9 mouse cellular contexts compared by ENCODE assay signal in the genomic region with DNA sequence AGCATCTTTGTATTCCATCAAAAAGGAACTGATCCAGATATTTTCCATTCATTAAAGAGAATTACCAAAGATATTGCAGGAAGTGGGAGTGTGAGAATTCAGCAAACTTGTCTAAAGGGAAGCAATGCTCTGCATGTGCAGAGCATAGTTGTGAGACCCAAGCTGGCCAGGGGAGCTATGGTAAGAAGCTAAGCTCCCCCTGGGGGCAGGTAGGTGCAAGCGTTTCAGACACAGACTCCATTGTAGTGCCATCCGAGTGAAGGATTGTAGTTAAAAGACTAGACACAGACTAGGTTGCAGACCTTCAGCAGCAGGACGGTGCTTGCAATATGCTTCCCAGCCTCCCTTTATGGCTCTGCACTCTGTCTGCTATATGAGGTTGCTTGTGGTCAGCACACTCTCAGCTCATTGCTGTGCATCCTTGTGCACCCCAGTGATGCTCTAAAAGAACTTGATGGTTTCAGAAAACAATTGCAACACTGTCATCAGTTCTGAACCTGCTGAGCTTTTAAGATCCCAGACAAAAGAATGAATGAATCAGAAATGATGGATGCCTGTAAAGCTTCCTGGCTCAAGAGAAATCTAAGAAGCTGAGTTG.
DNase-seq lines count a peak whose midpoint lies in the region; ATAC-seq and TF ChIP-seq lines count a peak whose summit lies in the region.
"Had no signal": no experiment of that assay in that cellular context is flagged by ENCODE, and none has a peak within 500 bp of the region (broad histone marks: within the 10 kb centered on the region; RNA-seq: fewer than 3 reads in every experiment).

No protein-coding gene starts in this region.

- TF ChIP-seq POLR2A in thymus, adult 2 months (IDR thresholded peaks at IDR 0.05; ENCODE audit: control insufficient read depth, extremely low read depth, insufficient read depth, low read length, poor library complexity): no peak

- TF ChIP-seq CTCF in heart, postnatal 0 days (IDR thresholded peaks at IDR 0.05; ENCODE audit: low read depth): peak; percentile 26; the same call in 1 of the 2 replicates
- TF ChIP-seq CTCF in thymus, adult 2 months (IDR thresholded peaks at IDR 0.05; ENCODE audit: borderline replicate concordance, control insufficient read depth, extremely low read depth, insufficient read depth, low read length, poor library complexity): no peak

- no peaks in the 10 kb centered on the region for H3K27me3 ChIP-seq in heart, postnatal 0 days (ENCODE audit: control insufficient read depth, insufficient read depth, low read length)
- no peaks in the 10 kb centered on the region for H3K27me3 ChIP-seq in heart, embryonic 11.5 days (ENCODE audit: control insufficient read depth, insufficient read depth, low read length)
- H3K27me3 ChIP-seq in hindbrain, embryonic 11.5 days (ENCODE audit: control insufficient read depth, insufficient read depth, low read length): no peaks in the 10 kb centered on the region
- H3K27me3 ChIP-seq in thymus, adult 2 months (ENCODE audit: control insufficient read depth, insufficient read depth, low read length): no peaks in the 10 kb centered on the region

- no peak for DNase-seq in heart, postnatal 0 days (ENCODE audit: low spot score)
- DNase-seq in 3T3-L1 (ENCODE audit: low read depth, low spot score) (peak; percentile 1), R1 (ENCODE audit: low read depth, low spot score) (peak; percentile 47)
- DNase-seq in hindbrain, embryonic 11.5 days (ENCODE audit: low spot score): peak; percentile 30
- DNase-seq in urinary bladder, postnatal 36 days (ENCODE audit: low spot score in 2 of 2): no peak
- no peak for DNase-seq in thymus, adult 2 months
- no peak for DNase-seq in gastrocnemius, adult 8-10 months (ENCODE audit: low spot score in 2 of 2)
- DNase-seq: layer of hippocampus, adult 9-11 months had no signal

- H3K27ac ChIP-seq in heart, postnatal 0 days (ENCODE audit: low read depth): no peak overlapping the region
- H3K27ac ChIP-seq in heart, embryonic 11.5 days (ENCODE audit: low read depth, low read length): no peak overlapping the region
- no peak overlapping the region for H3K27ac ChIP-seq in hindbrain, embryonic 11.5 days (ENCODE audit: low read depth, low read length)
- no peak overlapping the region for H3K27ac ChIP-seq in thymus, adult 2 months (ENCODE audit: control insufficient read depth, insufficient read depth, low read length)

- WGBS in heart, postnatal 0 days: 48% methylated on average over 3 of the region's 3 CpGs
- WGBS in heart, embryonic 11.5 days (ENCODE audit: insufficient replicate concordance): 43% methylated on average over 3 of the region's 3 CpGs
- WGBS in hindbrain, embryonic 11.5 days: 15% methylated on average over 3 of the region's 3 CpGs
- 47% methylated on average over 3 of the region's 3 CpGs for WGBS in thymus, adult 2 months

- no peak overlapping the region for H3K4me2 ChIP-seq in heart, postnatal 0 days (ENCODE audit: low read depth, low read length)
- H3K4me2 ChIP-seq in heart, embryonic 11.5 days: no peak overlapping the region
- H3K4me2 ChIP-seq in hindbrain, embryonic 11.5 days (replicated peaks; ENCODE audit: low read depth, low read length): no peak overlapping the region

- no peaks in the 10 kb centered on the region for H3K9me3 ChIP-seq in heart, postnatal 0 days (replicated peaks; ENCODE audit: control insufficient read depth, low read length)
- H3K9me3 ChIP-seq in heart, embryonic 11.5 days (replicated peaks; ENCODE audit: control insufficient read depth, low read length): no peaks in the 10 kb centered on the region
- H3K9me3 ChIP-seq in hindbrain, embryonic 11.5 days (ENCODE audit: control insufficient read depth, low read length): no peaks in the 10 kb centered on the region

- no peak overlapping the region for H3K9ac ChIP-seq in heart, postnatal 0 days (replicated peaks; ENCODE audit: low read depth, low read length)
- no peak overlapping the region for H3K9ac ChIP-seq in heart, embryonic 11.5 days (ENCODE audit: low read depth, low read length)
- H3K9ac ChIP-seq in hindbrain, embryonic 11.5 days (ENCODE audit: low read depth, low read length): no peak overlapping the region

- TF ChIP-seq EP300 in heart, postnatal 0 days (IDR thresholded peaks at IDR 0.05; ENCODE audit: low read depth): no peak

- no peaks in the 10 kb centered on the region for H3K36me3 ChIP-seq in heart, postnatal 0 days (replicated peaks; ENCODE audit: control insufficient read depth, insufficient read depth, low read length)
- no peaks in the 10 kb centered on the region for H3K36me3 ChIP-seq in heart, embryonic 11.5 days (ENCODE audit: control insufficient read depth, insufficient read depth, low read length)
- no peaks in the 10 kb centered on the region for H3K36me3 ChIP-seq in hindbrain, embryonic 11.5 days (ENCODE audit: control insufficient read depth, insufficient read depth, low read length)
- H3K36me3 ChIP-seq in thymus, adult 2 months (ENCODE audit: control insufficient read depth, insufficient read depth, low read length): no peaks in the 10 kb centered on the region

- no peaks in the 10 kb centered on the region for H3K4me1 ChIP-seq in heart, postnatal 0 days (ENCODE audit: control insufficient read depth, insufficient read depth)
- H3K4me1 ChIP-seq in heart, embryonic 11.5 days (ENCODE audit: control insufficient read depth, insufficient read depth, low read length): no peaks in the 10 kb centered on the region
- no peaks in the 10 kb centered on the region for H3K4me1 ChIP-seq in hindbrain, embryonic 11.5 days (replicated peaks; ENCODE audit: control insufficient read depth, insufficient read depth, low read length)
- no peaks in the 10 kb centered on the region for H3K4me1 ChIP-seq in thymus, adult 2 months (replicated peaks; ENCODE audit: control insufficient read depth, insufficient read depth, low read length)

- ATAC-seq in heart, postnatal 0 days (ENCODE audit: insufficient read depth, low read depth): no peak
- ATAC-seq in heart, embryonic 11.5 days (replicated peaks; ENCODE audit: insufficient number of reproducible peaks, low FRiP score, low TSS enrichment): no peak
- peak; percentile 82 for ATAC-seq in hindbrain, embryonic 11.5 days (ENCODE audit: low FRiP score)

- H3K4me3 ChIP-seq in heart, postnatal 0 days (ENCODE audit: low read depth, low read length): no peak overlapping the region
- no peak overlapping the region for H3K4me3 ChIP-seq in heart, embryonic 11.5 days (ENCODE audit: low read depth, low read length)
- no peak overlapping the region for H3K4me3 ChIP-seq in hindbrain, embryonic 11.5 days (ENCODE audit: low read depth, low read length)
- no peak overlapping the region for H3K4me3 ChIP-seq in thymus, adult 2 months (ENCODE audit: control insufficient read depth, insufficient read depth, low read length)

Comparison
In these comparisons a context has a peak if more than half of its experiments do, and no peak if none do; other contexts are left out.
1. DNase-seq: peak in 3T3-L1 (single experiment), R1 (single experiment) and hindbrain, embryonic 11.5 days (single experiment); none in heart, postnatal 0 days (single experiment), urinary bladder, postnatal 36 days (0 of 2), thymus, adult 2 months (single experiment) and gastrocnemius, adult 8-10 months (0 of 2).